Mouse (Mus musculus) cerebellum, postnatal 36 days (tissue): ENCODE data around the gene Fam13a.

ENCODE experiments used
- DNase-seq, 2 experiments: peaks; one replicate each; pipeline ENCODE4 v3.0.0; 2021 to 2022; ENCODE audit warnings: mixed read lengths in 2 of 2

Fam13a gene

GRCm38 (mm10) chr6:58998528-58998927, 25.8 kb downstream of the Fam13a start:
- no peak for DNase-seq

- DNase-seq, result no peak
Observed at GRCm38 (mm10) chr6:58989149-58989548, 35.2 kb downstream of the Fam13a start.

- DNase-seq, result no peak
Observed at GRCm38 (mm10) chr6:58988706-58989105, 35.6 kb downstream of the Fam13a start.

GRCm38 (mm10) chr6:58987166-58987565, 37.2 kb downstream of the Fam13a start:
- DNase-seq, result no peak

- no peak for DNase-seq
Observed at GRCm38 (mm10) chr6:58985186-58985585, 39.2 kb downstream of the Fam13a start.

- DNase-seq, result no peak
Observed at GRCm38 (mm10) chr6:58975249-58975648, 49.1 kb downstream of the Fam13a start.

- DNase-seq, result no peak
Observed at GRCm38 (mm10) chr6:58974428-58974827, 49.9 kb downstream of the Fam13a start.

- no peak for DNase-seq
Observed at GRCm38 (mm10) chr6:58972873-58973272, 51.5 kb downstream of the Fam13a start.

- DNase-seq, result peak; percentile 36 to 41
Observed at GRCm38 (mm10) chr6:58968272-58968671, 56.1 kb downstream of the Fam13a start.

GRCm38 (mm10) chr6:58965071-58965831, 59.1 kb downstream of the Fam13a start:
- peak; percentile 66 to 74 for DNase-seq

GRCm38 (mm10) chr6:58964565-58964964, 59.8 kb downstream of the Fam13a start:
- DNase-seq, result peak in 1 of 2 experiments; percentile 9

- DNase-seq, result peak; percentile 7 to 42
Observed at GRCm38 (mm10) chr6:58964091-58964490, 60.3 kb downstream of the Fam13a start.

- DNase-seq, result peak; percentile 29
Observed at GRCm38 (mm10) chr6:58962691-58963090, 61.7 kb downstream of the Fam13a start.

GRCm38 (mm10) chr6:58960523-58960922, 63.8 kb downstream of the Fam13a start:
- no peak for DNase-seq

- no peak for DNase-seq
Observed at GRCm38 (mm10) chr6:58951128-58951992, 73.0 kb downstream of the Fam13a start.

GRCm38 (mm10) chr6:58950410-58950809, 73.9 kb downstream of the Fam13a start:
- no peak for DNase-seq

GRCm38 (mm10) chr6:58946840-58947239, 77.5 kb downstream of the Fam13a start:
- DNase-seq, result no peak

GRCm38 (mm10) chr6:58946246-58946645, 78.1 kb downstream of the Fam13a start:
- DNase-seq, result no peak

GRCm38 (mm10) chr6:58943958-58944357, 80.4 kb downstream of the Fam13a start:
- no peak for DNase-seq

- DNase-seq, result no peak
Observed at GRCm38 (mm10) chr6:58942276-58942675, 82.1 kb downstream of the Fam13a start.

GRCm38 (mm10) chr6:58937726-58938125, 86.6 kb downstream of the Fam13a start:
- DNase-seq, result no peak

GRCm38 (mm10) chr6:58934144-58934543, 90.2 kb downstream of the Fam13a start:
- no peak for DNase-seq

- peak; percentile 44 to 50 for DNase-seq
Observed at GRCm38 (mm10) chr6:58933189-58933913, 91.0 kb downstream of the Fam13a start.
